Mouse (Mus musculus) neural tube, postnatal 0 days (tissue): Measurements from ENCODE around the gene Kmt5b. TPM values are rescaled to one million over a fixed set of nuclear protein-coding genes. Genes with fewer than 3 reads are reported as not detected.

Experiments
- polyA plus RNA-seq: library from polyadenylated mRNA; unstranded; fragments of >200 nt; fragmentation: Nextera tagmentation; extraction: Ambion mirVana; gene quantifications from 2 replicates; pipeline ENCODE4 v1.2.1, GENCODE M21; 2015

Kmt5b gene
- 29.7 and 36.1 TPM in 2 replicates for polyA plus RNA-seq

GRCm38 (mm10) chr19:3767276-3767780, at the start of gene Kmt5b:
Gene Kmt5b, plus strand, starts transcription at chr19:3767421.

GRCm38 (mm10) chr19:3851502-3851962, 84.3 kb downstream of the Kmt5b start, which contains the start of gene Chka:
Gene Chka, plus strand, starts transcription at chr19:3851773.

Other genes with a start within 250 kb of the Kmt5b start
- gene Ppp6r3, start 191.7 kb upstream of the Kmt5b start, polyA plus RNA-seq: 28.1 and 35.5 TPM in 2 replicates
- 0.82 and 0.86 TPM in 2 replicates for gene Lrp5, start 80.9 kb upstream of the Kmt5b start, polyA plus RNA-seq
- gene 1810055G02Rik, start 59.1 kb upstream of the Kmt5b start, polyA plus RNA-seq: 35.7 and 39.3 TPM in 2 replicates
- gene Chka, start 84.4 kb downstream of the Kmt5b start, polyA plus RNA-seq: 54.1 and 55.6 TPM in 2 replicates
- gene Tcirg1, start 139.7 kb downstream of the Kmt5b start, polyA plus RNA-seq: 19.2 and 21.3 TPM in 2 replicates
- gene Ndufs8, start 145.4 kb downstream of the Kmt5b start, polyA plus RNA-seq: 418 and 427 TPM in 2 replicates
- 5.1 and 5.3 TPM in 2 replicates for gene Aldh3b1, start 162.4 kb downstream of the Kmt5b start, polyA plus RNA-seq
- gene Unc93b1, start 167.8 kb downstream of the Kmt5b start, polyA plus RNA-seq: 18.9 and 23.6 TPM in 2 replicates
- gene Aldh3b3, start 191.2 kb downstream of the Kmt5b start, polyA plus RNA-seq: not detected in 2 replicates
- 0.45 TPM in 2 replicates for gene Aldh3b2, start 204.9 kb downstream of the Kmt5b start, polyA plus RNA-seq
- gene Acy3, start 219.1 kb downstream of the Kmt5b start, polyA plus RNA-seq: 4.4 and 5.1 TPM in 2 replicates
- gene Tbx10, start 225.3 kb downstream of the Kmt5b start, polyA plus RNA-seq: 0.12 TPM in 1 of 2 replicates, not detected in the other
- gene Nudt8, start 233.2 kb downstream of the Kmt5b start, polyA plus RNA-seq: 26.9 and 27.1 TPM in 2 replicates
- gene Gm49405, start 233.2 kb downstream of the Kmt5b start, polyA plus RNA-seq: 2.2 and 2.6 TPM in 2 replicates
- gene Doc2g, start 235.9 kb downstream of the Kmt5b start, polyA plus RNA-seq: 3.2 TPM in 2 replicates
- gene Ndufv1, start 245.4 kb downstream of the Kmt5b start, polyA plus RNA-seq: 281 and 291 TPM in 2 replicates